Mouse (Mus musculus): ENCODE data around the gene Myo18a. TPM values are rescaled to one million over a fixed set of nuclear protein-coding genes. Genes with fewer than 3 reads are reported as not detected.

The Myo18a gene
- polyA plus RNA-seq, 1 experiment from 2014 or later, result 26.4 TPM

DNA sequence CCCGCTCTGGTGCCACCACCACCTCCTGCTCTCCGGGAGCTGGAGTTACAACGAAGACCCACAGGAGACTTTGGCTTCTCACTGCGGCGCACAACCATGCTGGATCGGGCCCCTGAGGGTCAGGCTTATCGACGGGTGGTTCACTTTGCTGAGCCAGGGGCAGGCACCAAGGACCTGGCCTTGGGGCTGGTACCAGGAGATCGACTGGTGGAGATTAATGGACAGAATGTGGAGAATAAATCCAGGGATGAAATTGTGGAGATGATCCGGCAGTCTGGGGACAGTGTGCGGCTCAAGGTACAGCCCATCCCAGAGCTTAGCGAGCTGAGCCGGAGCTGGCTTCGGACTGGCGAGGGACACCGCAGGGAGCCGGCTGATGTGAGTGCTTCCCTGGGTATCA lies 14.9 kb downstream of the Myo18a start:
- no peak for DNase-seq (ENCODE audit: extremely low spot score, low spot score)
- Histone ChIP-seq H3K27me3 (ENCODE audit: poor library complexity, severe bottlenecking) (no peaks in the 10 kb centered on the region), H3K9me3 (no peaks in the 10 kb centered on the region), H3K4me1 (peaks cover 10% of the 10 kb centered on the region), H3K27ac (0 out of 2 replicates have a peak overlapping the region, but pooled peaks have one; percentile 31), H3K4me3 (no peak overlapping the region), H3K36me3 (replicated peaks) (peaks cover 28% of the 10 kb centered on the region)
- WGBS, result 93% methylated on average over 17 of the region's 17 CpGs

DNA sequence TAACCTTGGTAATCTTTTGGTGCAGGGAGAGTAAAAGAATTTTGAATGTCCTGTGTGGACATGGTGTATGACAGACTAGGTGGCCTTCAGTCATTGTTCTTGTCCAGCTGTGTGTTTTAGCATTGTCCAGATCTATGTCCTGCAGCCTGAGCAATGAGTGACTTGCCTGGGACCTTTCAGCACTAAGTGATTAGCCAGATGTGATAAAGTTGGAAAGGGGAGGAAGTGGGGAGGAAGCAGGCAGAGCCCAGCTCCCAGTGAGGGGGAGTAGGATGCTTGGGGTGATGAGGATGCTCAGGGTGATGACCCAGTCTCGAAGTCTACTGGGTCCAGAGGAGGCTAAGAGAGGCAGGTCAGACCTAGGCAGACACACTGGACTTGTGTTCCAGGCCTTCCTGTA lies 16.2 kb downstream of the Myo18a start:
- Histone ChIP-seq H3K27ac (no peak overlapping the region), H3K27me3 (ENCODE audit: poor library complexity, severe bottlenecking) (no peaks in the 10 kb centered on the region), H3K4me3 (no peak overlapping the region), H3K9me3 (no peaks in the 10 kb centered on the region), H3K4me1 (peaks cover 23% of the 10 kb centered on the region), H3K36me3 (replicated peaks) (peaks cover 28% of the 10 kb centered on the region)
- no peak for DNase-seq (ENCODE audit: extremely low spot score, low spot score)
- WGBS, result 71% methylated on average over 1 of the region's 1 CpGs

DNA sequence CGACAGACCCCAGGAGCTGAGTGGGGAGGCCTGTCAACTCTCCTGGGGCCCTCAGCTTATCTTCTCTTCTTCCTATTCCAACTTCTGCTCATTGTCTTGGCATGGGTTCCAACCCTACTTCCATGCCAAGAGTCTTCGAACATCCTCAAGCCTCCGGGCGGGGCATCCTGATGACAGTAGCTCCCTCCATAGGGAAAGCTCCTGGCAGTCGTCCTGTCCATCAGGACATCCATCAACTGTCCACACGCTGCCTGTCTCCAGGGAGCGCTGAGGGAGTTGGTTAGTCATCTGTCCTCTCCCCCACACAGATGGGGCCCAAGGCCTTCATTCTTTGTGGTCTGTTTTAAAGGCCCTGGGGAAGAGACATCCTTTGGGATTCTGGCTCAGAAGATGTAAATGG lies 18.0 kb downstream of the Myo18a start:
- no peaks in the 10 kb centered on the region for H3K27me3 ChIP-seq (ENCODE audit: poor library complexity, severe bottlenecking)
- no peak overlapping the region for H3K4me3 ChIP-seq
- no peak for DNase-seq (ENCODE audit: extremely low spot score, low spot score)
- no peak overlapping the region for H3K27ac ChIP-seq
- WGBS, result 89% methylated on average over 7 of the region's 7 CpGs
- no peaks in the 10 kb centered on the region for H3K9me3 ChIP-seq
- H3K4me1 ChIP-seq, result peaks cover 34% of the 10 kb centered on the region
- peaks cover 28% of the 10 kb centered on the region for H3K36me3 ChIP-seq (replicated peaks)

DNA sequence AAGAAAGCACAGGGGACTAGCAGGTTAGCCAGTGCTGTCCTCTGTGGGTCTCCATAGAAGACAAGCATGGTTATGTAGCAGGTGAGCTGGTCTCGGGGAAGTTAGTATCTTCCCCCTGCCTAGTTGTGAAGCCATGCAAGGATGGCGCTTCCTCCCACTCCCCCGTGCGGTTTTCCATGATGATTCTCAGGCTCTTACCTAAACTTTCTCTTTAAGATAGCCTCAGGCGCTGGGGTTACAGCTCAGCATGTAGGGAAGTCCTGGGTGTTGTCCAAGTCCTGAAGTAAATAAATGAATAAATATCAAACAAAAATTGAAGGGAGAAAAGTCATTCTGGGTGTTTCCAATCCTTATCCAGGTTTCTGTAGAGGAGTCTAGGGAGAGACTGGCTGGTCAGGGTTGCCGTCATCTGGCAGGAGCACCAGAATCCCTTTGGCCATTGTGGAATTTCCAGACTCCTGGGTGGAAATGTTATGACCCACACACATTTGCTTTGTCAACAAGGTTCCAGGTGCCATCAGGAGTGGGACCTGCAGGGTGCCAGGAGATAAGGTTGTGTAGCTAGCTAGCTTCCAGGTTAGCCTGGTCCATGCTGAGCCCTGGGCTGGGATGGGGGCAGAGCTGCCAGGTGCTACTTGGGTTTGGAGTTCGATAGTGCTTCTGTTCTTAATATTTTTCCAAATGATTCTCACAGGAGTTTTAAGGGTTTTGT lies 19.2 kb downstream of the Myo18a start:
- Histone ChIP-seq H3K27ac (no peak overlapping the region), H3K27me3 (ENCODE audit: poor library complexity, severe bottlenecking) (no peaks in the 10 kb centered on the region), H3K4me1 (peaks cover 37% of the 10 kb centered on the region), H3K36me3 (replicated peaks) (peaks cover 26% of the 10 kb centered on the region), H3K9me3 (no peaks in the 10 kb centered on the region), H3K4me3 (no peak overlapping the region)
- no peak for DNase-seq (ENCODE audit: extremely low spot score, low spot score)
- WGBS, result 88% methylated on average over 7 of the region's 7 CpGs

DNA sequence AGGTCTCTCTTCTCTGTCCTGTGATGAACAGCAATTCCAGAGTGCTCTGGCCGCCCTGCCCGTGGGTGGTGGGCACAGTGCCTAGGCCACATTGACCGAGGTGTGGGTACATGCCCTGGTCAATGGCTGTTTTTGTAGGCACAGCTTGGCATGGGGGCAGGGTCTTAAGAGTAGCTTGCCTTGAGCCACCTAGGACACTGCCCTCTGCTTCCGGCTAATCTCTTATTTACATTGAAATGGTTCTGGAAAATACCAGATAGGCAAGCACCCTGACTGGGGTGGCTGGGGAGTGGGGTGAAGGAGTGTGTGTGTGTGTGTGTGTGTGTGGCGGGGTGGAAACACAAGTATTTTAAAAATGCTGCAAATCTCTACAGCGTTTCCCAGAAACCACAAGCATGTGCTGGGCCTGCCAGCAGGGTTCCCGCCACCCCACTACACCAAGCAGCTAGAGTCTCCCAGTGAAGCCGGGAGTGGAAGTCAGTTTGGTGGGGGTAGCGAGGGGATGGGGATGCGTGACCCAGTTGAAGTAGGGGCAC lies 20.2 kb downstream of the Myo18a start:
- Histone ChIP-seq H3K4me3 (no peak overlapping the region), H3K27ac (peak overlapping the region; percentile 51; the same call in 1 of the 2 replicates), H3K27me3 (ENCODE audit: poor library complexity, severe bottlenecking) (no peaks in the 10 kb centered on the region), H3K9me3 (no peaks in the 10 kb centered on the region), H3K36me3 (replicated peaks) (peaks cover 16% of the 10 kb centered on the region), H3K4me1 (peaks cover 37% of the 10 kb centered on the region)
- WGBS, result 65% methylated on average over 10 of the region's 10 CpGs
- no peak for DNase-seq (ENCODE audit: extremely low spot score, low spot score)

DNA sequence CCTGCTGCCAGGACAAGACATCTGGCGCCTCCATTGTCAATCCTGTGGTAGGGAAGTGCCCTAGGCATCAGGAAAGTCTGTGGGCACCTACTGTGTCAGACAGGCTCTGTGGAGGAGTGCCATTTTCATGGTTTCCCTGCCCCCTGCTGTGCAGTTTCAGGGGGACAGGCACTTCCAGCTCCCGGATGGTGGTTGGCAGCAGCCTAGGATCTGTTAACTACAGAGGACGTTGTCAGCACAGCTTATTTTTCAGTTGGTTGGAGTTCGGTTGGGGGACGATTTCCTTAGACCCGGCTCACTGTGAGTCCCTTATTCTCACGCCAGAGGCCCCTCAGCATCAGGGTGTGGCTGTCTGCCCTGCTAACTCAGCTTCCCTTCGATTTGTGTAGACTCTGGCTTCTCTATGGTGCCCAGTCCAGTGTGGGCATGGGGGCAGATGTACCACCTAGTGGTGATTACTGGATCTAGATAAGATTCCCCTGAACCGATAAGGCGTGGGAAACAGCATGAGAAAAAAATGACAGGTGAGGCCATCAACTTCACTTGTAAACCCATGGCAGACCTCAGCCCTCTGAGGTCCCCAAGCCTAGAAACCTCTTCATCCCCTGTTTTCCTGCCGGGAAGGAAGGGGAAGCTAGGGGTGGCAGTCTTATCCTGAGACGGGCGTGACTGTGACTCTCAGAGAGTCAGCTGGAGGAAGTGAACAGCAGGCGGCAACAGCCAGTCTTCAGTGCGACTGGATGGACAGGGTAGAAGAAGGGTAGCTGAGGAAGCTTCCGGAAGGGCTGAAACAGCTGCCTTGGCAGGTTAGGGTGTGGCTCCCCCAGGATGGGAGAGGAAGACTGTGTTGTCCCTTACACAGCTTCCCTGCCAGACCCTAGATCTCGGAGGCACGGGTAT lies 21.0 kb downstream of the Myo18a start:
- Histone ChIP-seq H3K27me3 (ENCODE audit: poor library complexity, severe bottlenecking) (no peaks in the 10 kb centered on the region), H3K4me3 (no peak overlapping the region), H3K9me3 (no peaks in the 10 kb centered on the region), H3K4me1 (peaks cover 37% of the 10 kb centered on the region), H3K27ac (peak overlapping the region; percentile 51; the same call in 1 of the 2 replicates), H3K36me3 (replicated peaks) (peaks cover 12% of the 10 kb centered on the region)
- WGBS, result 61% methylated on average over 18 of the region's 18 CpGs
- no peak for DNase-seq (ENCODE audit: extremely low spot score, low spot score)

DNA sequence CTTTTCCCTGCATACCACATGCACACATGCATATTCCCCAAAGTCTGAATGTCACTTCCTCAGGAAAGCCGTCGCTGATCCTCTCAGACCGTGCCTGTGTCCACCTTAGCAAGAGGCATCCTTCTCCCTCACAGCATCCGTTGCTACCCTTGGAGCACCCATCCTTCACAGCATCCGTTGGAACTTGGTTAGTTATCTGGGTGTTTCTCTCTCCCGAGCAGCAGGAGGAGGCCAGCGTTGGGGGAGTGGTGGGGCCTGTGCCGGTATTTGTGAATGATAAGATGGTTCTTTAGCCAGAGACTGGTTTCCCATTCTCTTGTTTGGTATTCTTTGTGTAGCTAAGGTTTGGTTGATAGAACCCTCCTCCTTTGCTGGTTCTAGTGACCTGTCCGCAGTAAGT lies 21.8 kb downstream of the Myo18a start:
- no peak for DNase-seq (ENCODE audit: extremely low spot score, low spot score)
- H3K27ac ChIP-seq, result peak overlapping the region; percentile 75

DNA sequence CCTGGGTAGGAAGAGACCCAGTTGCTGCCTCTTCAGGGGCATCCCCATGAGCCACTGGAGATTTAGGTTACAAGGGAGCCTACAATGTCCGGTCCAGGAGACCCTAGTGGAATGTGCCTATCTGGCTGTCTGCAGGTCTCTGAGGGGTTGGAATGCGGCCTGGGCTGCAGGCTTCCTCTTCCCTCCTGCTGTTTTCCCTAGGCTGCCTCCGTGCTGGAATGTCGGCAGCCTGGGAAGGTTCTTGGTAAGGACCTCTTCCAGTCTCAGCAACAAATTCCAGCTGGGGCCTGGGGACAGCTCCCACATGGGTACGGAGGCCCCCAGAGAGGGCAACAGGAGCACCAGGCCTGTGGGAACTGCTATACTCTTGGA lies 22.3 kb downstream of the Myo18a start:
- DNase-seq (ENCODE audit: extremely low spot score, low spot score), result no peak
- no peaks in the 10 kb centered on the region for H3K27me3 ChIP-seq (ENCODE audit: poor library complexity, severe bottlenecking)
- H3K9me3 ChIP-seq, result no peaks in the 10 kb centered on the region
- peaks cover 9% of the 10 kb centered on the region for H3K36me3 ChIP-seq (replicated peaks)
- 21% methylated on average over 5 of the region's 5 CpGs for WGBS
- peak overlapping the region; percentile 75 for H3K27ac ChIP-seq
- H3K4me3 ChIP-seq, result no peak overlapping the region
- H3K4me1 ChIP-seq, result peaks cover 41% of the 10 kb centered on the region

More for the DNA sequence above, 21.8 kb downstream of the Myo18a start:
- Histone ChIP-seq H3K4me3 (no peak overlapping the region), H3K36me3 (replicated peaks) (peaks cover 9% of the 10 kb centered on the region), H3K4me1 (peaks cover 37% of the 10 kb centered on the region), H3K27me3 (ENCODE audit: poor library complexity, severe bottlenecking) (no peaks in the 10 kb centered on the region), H3K9me3 (no peaks in the 10 kb centered on the region)
- 82% methylated on average over 9 of the region's 9 CpGs for WGBS

DNA sequence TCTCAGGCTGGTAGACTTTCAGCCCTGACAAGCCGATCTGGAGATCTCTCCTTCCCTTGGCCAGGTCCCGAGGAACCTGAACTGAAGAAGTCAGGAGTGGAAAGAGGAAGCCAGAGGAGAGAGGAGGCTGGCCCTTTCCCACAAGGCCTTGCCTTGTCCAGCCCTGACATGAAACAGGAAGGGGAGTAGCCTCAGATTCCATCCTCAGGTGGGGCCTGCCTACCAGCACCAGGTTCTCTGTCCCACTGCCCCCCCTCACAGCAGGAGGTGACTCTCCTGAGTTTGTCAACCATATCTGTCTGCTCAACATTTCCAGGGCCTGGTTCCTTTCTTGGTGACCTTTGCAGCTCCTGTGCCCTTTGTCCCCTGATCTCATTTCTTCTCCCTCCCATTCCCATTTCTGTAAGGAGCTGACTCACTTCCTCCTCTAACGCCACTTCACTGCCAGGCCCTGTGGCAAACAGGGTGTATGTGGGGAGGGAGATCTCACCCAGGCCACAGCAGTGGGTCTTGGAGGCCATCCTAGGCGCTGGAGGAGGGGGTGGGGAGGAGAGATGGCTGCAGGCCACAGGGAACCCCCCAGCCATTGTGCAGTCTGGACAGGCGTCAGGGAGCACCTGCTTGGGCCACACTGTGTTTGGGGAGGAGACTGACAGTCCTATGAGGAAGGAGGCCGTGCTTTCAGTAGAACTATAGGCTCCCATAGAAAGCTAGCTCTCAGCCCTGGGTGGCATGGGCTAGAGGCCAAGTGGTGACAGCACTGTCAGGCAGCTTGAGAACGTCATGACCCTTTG lies 22.9 kb downstream of the Myo18a start:
- no peak for DNase-seq (ENCODE audit: extremely low spot score, low spot score)
- 72% methylated on average over 7 of the region's 7 CpGs for WGBS
- Histone ChIP-seq H3K27me3 (ENCODE audit: poor library complexity, severe bottlenecking) (no peaks in the 10 kb centered on the region), H3K4me3 (no peak overlapping the region), H3K36me3 (replicated peaks) (peaks cover 4% of the 10 kb centered on the region; the same call in 1 of the 2 replicates), H3K9me3 (no peaks in the 10 kb centered on the region), H3K27ac (peak overlapping the region; percentile 75), H3K4me1 (peaks cover 47% of the 10 kb centered on the region)

DNA sequence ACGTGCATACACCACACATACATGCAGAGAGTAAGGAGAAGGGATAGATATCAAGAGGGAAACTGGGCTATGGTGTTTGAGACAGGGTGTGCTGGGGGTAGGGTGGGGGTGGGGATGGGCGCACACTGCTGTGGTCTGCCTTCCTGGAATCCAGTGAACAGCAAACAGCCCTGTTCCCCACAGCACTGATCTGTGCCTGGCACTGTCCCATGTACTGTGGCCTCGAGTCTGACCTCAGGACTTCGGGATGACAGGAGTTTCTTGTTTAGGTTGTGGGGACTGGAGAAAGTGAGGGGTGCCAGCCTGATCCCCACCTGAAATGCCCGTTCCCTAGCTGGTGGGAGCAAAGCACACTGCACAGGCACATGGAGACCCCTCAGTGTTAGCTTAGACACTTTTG lies 24.7 kb downstream of the Myo18a start, which contains the start of gene Gm10277:
TSS of gene Gm10277 (minus strand) at position 41 of the 400 bp plus-strand sequence.
- no peak within 1 kb of the TSS for H3K27ac ChIP-seq
- peaks cover 64% of the 10 kb centered on the region for H3K4me1 ChIP-seq
- DNase-seq (ENCODE audit: extremely low spot score, low spot score), result no peak
- WGBS, result 86% methylated on average over 5 of the region's 5 CpGs
- H3K36me3 ChIP-seq (replicated peaks), result no peaks in the 10 kb centered on the region; the same call in 1 of the 2 replicates
- H3K27me3 ChIP-seq (ENCODE audit: poor library complexity, severe bottlenecking), result no peaks in the 10 kb centered on the region
- no peaks in the 10 kb centered on the region for H3K9me3 ChIP-seq
- H3K4me3 ChIP-seq, result no peak within 1 kb of the TSS

DNA sequence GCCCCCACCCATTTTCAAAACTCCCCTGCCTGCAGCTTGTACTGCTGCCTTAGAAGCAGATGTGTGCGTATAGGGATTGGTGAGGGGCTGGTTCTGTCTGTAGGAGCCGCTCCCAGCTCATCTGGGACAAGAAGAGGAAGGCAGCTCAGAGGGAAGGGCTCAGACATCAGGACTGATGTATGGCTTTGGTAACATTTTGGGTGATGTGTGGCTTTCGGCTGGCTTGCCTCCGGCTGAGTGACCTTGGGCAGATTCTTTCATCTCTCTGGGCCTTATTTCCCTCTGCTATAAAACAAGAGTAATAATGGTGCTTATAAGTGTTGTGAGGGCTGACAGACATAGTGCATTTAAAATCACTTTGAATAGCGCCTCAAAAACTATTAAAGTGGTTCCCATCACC lies 26.5 kb downstream of the Myo18a start:
- no peaks in the 10 kb centered on the region for H3K9me3 ChIP-seq
- H3K4me1 ChIP-seq, result peaks cover 61% of the 10 kb centered on the region
- no peaks in the 10 kb centered on the region for H3K27me3 ChIP-seq (ENCODE audit: poor library complexity, severe bottlenecking)
- H3K36me3 ChIP-seq (replicated peaks), result no peaks in the 10 kb centered on the region; the same call in 1 of the 2 replicates
- WGBS, result 92% methylated on average over 5 of the region's 5 CpGs
- H3K4me3 ChIP-seq, result no peak overlapping the region
- DNase-seq (ENCODE audit: extremely low spot score, low spot score), result no peak
- no peak overlapping the region for H3K27ac ChIP-seq

DNA sequence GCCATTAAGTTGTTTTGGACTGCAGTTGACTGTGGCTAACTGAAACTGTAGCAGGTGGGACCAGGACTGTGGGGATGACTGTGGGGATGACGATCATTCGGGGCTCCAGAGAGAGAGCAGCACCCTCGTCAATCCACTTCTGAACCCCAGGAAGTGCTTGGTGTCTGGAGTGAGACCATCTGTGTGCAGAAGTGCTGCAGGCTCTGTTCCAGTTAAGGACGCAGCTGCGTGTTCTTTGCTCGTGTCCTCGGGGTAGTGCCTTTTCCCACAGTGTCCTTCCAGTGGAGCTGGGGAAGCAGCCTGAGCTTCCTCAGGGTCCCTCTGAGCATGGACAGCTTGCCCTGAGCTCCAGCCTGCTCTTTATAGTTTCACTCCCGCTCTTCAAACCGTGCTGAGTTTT lies 27.2 kb downstream of the Myo18a start:
- Histone ChIP-seq H3K9me3 (no peaks in the 10 kb centered on the region), H3K27me3 (ENCODE audit: poor library complexity, severe bottlenecking) (no peaks in the 10 kb centered on the region), H3K4me1 (peaks cover 54% of the 10 kb centered on the region), H3K4me3 (no peak overlapping the region), H3K36me3 (replicated peaks) (no peaks in the 10 kb centered on the region; the same call in 1 of the 2 replicates), H3K27ac (peak overlapping the region; percentile 80)
- WGBS, result 57% methylated on average over 9 of the region's 9 CpGs
- DNase-seq (ENCODE audit: extremely low spot score, low spot score), result no peak
